Mouse (Mus musculus): ENCODE measurements around the gene Zbtb16.

- no peak for TF ChIP-seq EP300 (IDR thresholded peaks at IDR 0.05; ENCODE audit: low read length)
- TF ChIP-seq CTCF (conservative IDR thresholded peaks at IDR 0.05 in 1 of 2, IDR thresholded peaks at IDR 0.05 in 1 of 2; ENCODE audit: low read depth in 2 of 2, low read length in 2 of 2) = no peak
- no peak for TF ChIP-seq MAFK (IDR thresholded peaks at IDR 0.05; ENCODE audit: insufficient replicate concordance, low read length)
- no peak for TF ChIP-seq ZC3H11A (IDR thresholded peaks at IDR 0.05; ENCODE audit: low read depth, low read length)
- no peak for TF ChIP-seq POLR2AphosphoS2 (IDR thresholded peaks at IDR 0.05; ENCODE audit: low read depth, low read length)
- no peak for TF ChIP-seq USF2 (conservative IDR thresholded peaks at IDR 0.05; ENCODE audit: low read depth, low read length)
These were observed 182.5 kb downstream of the Zbtb16 start for GRCm38 (mm10) chr9:48653399-48654070.
